Mouse (Mus musculus) spleen, adult 2 months (tissue): Measurements from ENCODE around the gene Kif3a.

Source experiments
- CTCF ChIP-seq: fragments of 200-500 bp; IDR thresholded peaks from 2 replicates; pipeline ENCODE4 v1.5.1; 2011; ENCODE audit warnings: mild to moderate bottlenecking, inconsistent platforms; ENCODE audit not compliant: insufficient read depth, insufficient read length, insufficient replicate concordance; ENCODE audit errors: extremely low read depth
- POLR2A ChIP-seq: fragments of 200-500 bp; IDR thresholded peaks from 2 replicates; pipeline ENCODE4 v1.6.1; 2011; ENCODE audit warnings: low read depth, low read length, inconsistent platforms

GRCm38 (mm10) chr11:53636183-53636646 lies 69.0 kb downstream of the Kif3a start:
- TF ChIP-seq CTCF (no peak), POLR2A (no peak)
